Mouse (Mus musculus): ENCODE results near the gene Cops6.

- TF ChIP-seq POLR2A (IDR thresholded peaks at IDR 0.05; ENCODE audit: control insufficient read depth, low read depth, low read length) (peak; percentile 55), CTCF (IDR thresholded peaks at IDR 0.05; ENCODE audit: control insufficient read depth, insufficient read depth, insufficient replicate concordance, low read depth, low read length) (no peak)
Measured at GRCm38 (mm10) chr5:138193771-138194727, 33.2 kb downstream of the Cops6 start, which contains the start of gene Mblac1.

Measured in testis, adult 2 months (tissue).